ENCODE assay signal across 22 mouse cellular contexts in the genomic region with DNA sequence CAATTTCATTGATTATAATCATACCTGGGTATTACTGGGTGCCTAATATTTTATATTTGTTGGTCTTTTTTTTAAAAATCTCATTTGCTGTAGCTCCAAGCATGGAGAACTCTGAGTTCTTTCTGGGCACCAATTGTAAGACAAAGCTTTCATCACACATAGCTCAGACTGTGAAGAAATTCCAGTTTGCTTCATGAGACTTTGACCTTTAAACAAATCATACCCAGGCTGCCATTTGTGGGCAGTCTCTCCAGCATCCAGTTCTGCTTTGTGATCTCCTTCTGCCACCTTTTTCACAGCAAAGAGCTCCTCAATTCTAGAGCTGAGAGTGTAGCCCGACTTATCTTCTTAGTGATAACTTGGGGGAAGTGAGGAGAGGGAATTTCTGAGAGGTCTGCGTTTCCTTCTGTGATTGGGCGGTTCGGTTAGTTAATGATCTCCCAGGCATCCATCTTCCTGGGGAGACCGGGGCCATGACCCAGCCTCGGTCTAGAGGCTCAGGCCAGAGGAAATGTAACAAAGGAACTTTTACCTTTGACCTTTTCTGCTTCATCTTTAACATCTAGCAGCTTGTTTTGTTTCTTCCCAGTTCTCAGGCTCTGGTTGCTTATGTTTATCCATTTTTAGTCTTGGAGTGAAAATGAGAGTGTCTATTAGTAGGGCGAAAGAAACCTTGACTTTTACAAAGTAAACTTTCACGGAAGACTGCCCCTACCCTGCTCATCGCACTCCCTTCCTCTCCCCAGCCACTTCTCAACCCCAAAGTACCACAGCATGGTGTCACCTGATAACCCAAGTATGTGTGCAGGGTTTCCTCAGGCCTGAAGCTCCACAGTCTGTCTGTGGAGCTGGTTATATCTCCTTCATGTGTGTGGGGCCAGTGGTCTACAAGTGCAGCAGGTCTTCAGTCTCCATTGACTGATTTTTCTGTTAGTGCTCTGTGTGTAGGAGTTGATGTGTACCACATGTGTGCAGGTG. TPM values are rescaled to one million over a fixed set of nuclear protein-coding genes. Genes with fewer than 3 reads are reported as not detected.
A peak's percentile ranks its signal among the peaks of the same experiment; 100 is the strongest.
DNase-seq lines count a peak whose midpoint lies in the region; ATAC-seq and TF ChIP-seq lines count a peak whose summit lies in the region.
"Had no signal": no experiment of that assay in that cellular context is flagged by ENCODE, and none has a peak within 500 bp of the region (broad histone marks: within the 10 kb centered on the region; RNA-seq: fewer than 3 reads in every experiment).

No protein-coding gene starts in this region.

- WGBS in midbrain, embryonic 11.5 days, result 73% methylated on average over 9 of the region's 9 CpGs
- 73% methylated on average over 9 of the region's 9 CpGs for WGBS in midbrain, embryonic 16.5 days
- 20% methylated on average over 9 of the region's 9 CpGs for WGBS in small intestine, adult 2 months
- WGBS in heart, embryonic 12.5 days, result 26% methylated on average over 9 of the region's 9 CpGs

- H3K9me3 ChIP-seq in midbrain, embryonic 11.5 days (ENCODE audit: control insufficient read depth, low read length), result no peaks in the 10 kb centered on the region
- no peaks in the 10 kb centered on the region for H3K9me3 ChIP-seq in midbrain, embryonic 16.5 days (replicated peaks; ENCODE audit: control insufficient read depth, low read length, poor library complexity, severe bottlenecking)
- H3K9me3 ChIP-seq in heart, embryonic 12.5 days (replicated peaks), result no peaks in the 10 kb centered on the region
- H3K9me3 ChIP-seq: forebrain, embryonic 15.5 days; limb, embryonic 15.5 days had no signal

- no peak for TF ChIP-seq CTCF in small intestine, adult 2 months (IDR thresholded peaks at IDR 0.05; ENCODE audit: extremely low read depth, insufficient read length, insufficient replicate concordance, low read depth, low read length)

- no peak overlapping the region for H3K4me2 ChIP-seq in midbrain, embryonic 11.5 days
- no peak overlapping the region for H3K4me2 ChIP-seq in midbrain, embryonic 16.5 days (ENCODE audit: low read length)
- H3K4me2 ChIP-seq in heart, embryonic 12.5 days, result no peak overlapping the region
- H3K4me2 ChIP-seq: forebrain, embryonic 15.5 days; limb, embryonic 15.5 days had no signal

- no peak overlapping the region for H3K9ac ChIP-seq in midbrain, embryonic 11.5 days (ENCODE audit: low read length)
- H3K9ac ChIP-seq in midbrain, embryonic 16.5 days (ENCODE audit: low read depth, low read length), result no peak overlapping the region
- no peak overlapping the region for H3K9ac ChIP-seq in heart, embryonic 12.5 days
- H3K9ac ChIP-seq: forebrain, embryonic 15.5 days; limb, embryonic 15.5 days had no signal

- TF ChIP-seq POLR2A in small intestine, adult 2 months (IDR thresholded peaks at IDR 0.05; ENCODE audit: low read depth, low read length), result no peak

- DNase-seq in midbrain, embryonic 11.5 days (ENCODE audit: low spot score, missing footprints), result peak; percentile 4
- peak; percentile 67 for DNase-seq in kidney, adult 11 months
- peak; percentile 51 for DNase-seq in kidney, postnatal 14 days
- DNase-seq in left cerebral cortex, adult 9 months (ENCODE audit: low spot score in 2 of 2), result no peak
- DNase-seq in gastrocnemius, postnatal 36 days, result no peak
- DNase-seq: adrenal gland, postnatal 10 days; B cell, adult 2 months; cerebellum, adult 2 months; heart, adult 2 months; heart, postnatal 4 days; layer of hippocampus, adult 9-11 months; lung, postnatal 14 days had no signal

- H3K27me3 ChIP-seq in midbrain, embryonic 11.5 days (ENCODE audit: control insufficient read depth, insufficient read depth, low read length), result no peaks in the 10 kb centered on the region
- no peaks in the 10 kb centered on the region for H3K27me3 ChIP-seq in midbrain, embryonic 16.5 days (ENCODE audit: control insufficient read depth, insufficient read depth, low read depth, low read length)
- H3K27me3 ChIP-seq in small intestine, adult 2 months (ENCODE audit: control insufficient read depth, insufficient read depth, low read length), result no peaks in the 10 kb centered on the region
- H3K27me3 ChIP-seq in heart, embryonic 12.5 days (replicated peaks), result no peaks in the 10 kb centered on the region
- H3K27me3 ChIP-seq: forebrain, embryonic 15.5 days; limb, embryonic 15.5 days had no signal

- intact Hi-C loops in gastrocnemius, postnatal 36 days (cut with DNase I), result no loop called here

- H3K27ac ChIP-seq in midbrain, embryonic 11.5 days (ENCODE audit: low read depth, low read length), result no peak overlapping the region
- no peak overlapping the region for H3K27ac ChIP-seq in midbrain, embryonic 16.5 days (ENCODE audit: low read length)
- peak overlapping the region; percentile 91 for H3K27ac ChIP-seq in small intestine, adult 2 months (ENCODE audit: insufficient read depth, low read depth, low read length)
- no peak overlapping the region for H3K27ac ChIP-seq in heart, embryonic 12.5 days (ENCODE audit: poor library complexity, severe bottlenecking)
- H3K27ac ChIP-seq: forebrain, embryonic 15.5 days; heart, adult 2 months; limb, embryonic 15.5 days had no signal

- no peaks in the 10 kb centered on the region for H3K36me3 ChIP-seq in midbrain, embryonic 11.5 days (ENCODE audit: control insufficient read depth, insufficient read depth, low read length)
- no peaks in the 10 kb centered on the region for H3K36me3 ChIP-seq in midbrain, embryonic 16.5 days (ENCODE audit: control insufficient read depth, insufficient read depth, low read length)
- no peaks in the 10 kb centered on the region for H3K36me3 ChIP-seq in small intestine, adult 2 months (ENCODE audit: control insufficient read depth, insufficient read depth, low read length)
- no peaks in the 10 kb centered on the region for H3K36me3 ChIP-seq in heart, embryonic 12.5 days
- H3K36me3 ChIP-seq: forebrain, embryonic 15.5 days; limb, embryonic 15.5 days had no signal

- no peak overlapping the region for H3K4me3 ChIP-seq in midbrain, embryonic 11.5 days (ENCODE audit: low read depth, low read length)
- no peak overlapping the region for H3K4me3 ChIP-seq in midbrain, embryonic 16.5 days (ENCODE audit: low read depth, low read length)
- no peak overlapping the region for H3K4me3 ChIP-seq in small intestine, adult 2 months (ENCODE audit: low read depth, low read length)
- no peak overlapping the region for H3K4me3 ChIP-seq in heart, embryonic 12.5 days
- H3K4me3 ChIP-seq: forebrain, embryonic 15.5 days; heart, adult 2 months; limb, embryonic 15.5 days had no signal

- no peak for ATAC-seq in midbrain, embryonic 11.5 days (ENCODE audit: low FRiP score)
- ATAC-seq in midbrain, embryonic 16.5 days, result no peak
- ATAC-seq in heart, embryonic 12.5 days (ENCODE audit: insufficient number of reproducible peaks, low FRiP score), result no peak
- ATAC-seq: forebrain, embryonic 15.5 days had no signal

- H3K4me1 ChIP-seq in midbrain, embryonic 11.5 days (ENCODE audit: control insufficient read depth, insufficient read depth, low read length), result no peaks in the 10 kb centered on the region
- H3K4me1 ChIP-seq in midbrain, embryonic 16.5 days (ENCODE audit: control insufficient read depth, insufficient read depth, low read length), result no peaks in the 10 kb centered on the region
- H3K4me1 ChIP-seq in small intestine, adult 2 months (ENCODE audit: control insufficient read depth, insufficient read depth, insufficient read length, low read length), result peaks cover 23% of the 10 kb centered on the region
- 0 out of 2 replicates have a peak, but pooled peaks cover 3% of the 10 kb centered on the region for H3K4me1 ChIP-seq in heart, embryonic 12.5 days (replicated peaks)
- H3K4me1 ChIP-seq: forebrain, embryonic 15.5 days; limb, embryonic 15.5 days had no signal

RNA-seq across cellular contexts. Expression of gene Ceacam1, which starts 27.2 kb away (rescaled TPM):
- polyA plus RNA-seq in midbrain, embryonic 11.5 days (2014; fragmentation: Nextera tagmentation; extraction: Ambion mirVana), result 0.45 and 0.54 TPM in 2 replicates
- polyA plus RNA-seq in midbrain, embryonic 16.5 days (2015; fragmentation: Nextera tagmentation; extraction: Ambion mirVana), result 0.42 and 0.87 TPM in 2 replicates
- 133 and 320 TPM in 2 replicates for polyA plus RNA-seq in small intestine, adult 2 months (2012; rRNA removed)
- 1 to 10 TPM; 3.0 to 6.1 TPM for total RNA-seq in gastrocnemius, postnatal 36 days (2021)
- 2.1 and 2.4 TPM in 2 replicates for polyA plus RNA-seq in heart, embryonic 12.5 days (2016; fragmentation: Nextera tagmentation; extraction: Ambion mirVana)

RNA-seq across cellular contexts. Expression of gene Cxcl17, which starts 37.5 kb away (rescaled TPM):
- 0.18 and 0.22 TPM in 2 replicates for polyA plus RNA-seq in midbrain, embryonic 11.5 days (2014; fragmentation: Nextera tagmentation; extraction: Ambion mirVana)
- polyA plus RNA-seq in midbrain, embryonic 16.5 days (2015; fragmentation: Nextera tagmentation; extraction: Ambion mirVana), result 0.48 and 1.0 TPM in 2 replicates
- polyA plus RNA-seq in small intestine, adult 2 months (2012; rRNA removed), result 3.8 TPM in 1 of 2 replicates, not detected in the other
- not detected for total RNA-seq in gastrocnemius, postnatal 36 days (2021)
- polyA plus RNA-seq in heart, embryonic 12.5 days (2016; fragmentation: Nextera tagmentation; extraction: Ambion mirVana), result not detected in 2 replicates
- total RNA-seq: adrenal gland, postnatal 10 days; common myeloid progenitor, adult 5-6 weeks; gastrocnemius, adult 18-20 months; heart, adult 2 months; heart, postnatal 4 days; left cerebral cortex, postnatal 10 days had no signal
- polyA plus RNA-seq: cerebellum, adult 2 months; spleen, adult 2 months; testis, adult 2 months had no signal

RNA-seq across cellular contexts. Expression of gene Lipe, which starts 51.7 kb away (rescaled TPM):
- 1.7 and 2.3 TPM in 2 replicates for polyA plus RNA-seq in midbrain, embryonic 11.5 days (2014; fragmentation: Nextera tagmentation; extraction: Ambion mirVana)
- polyA plus RNA-seq in midbrain, embryonic 16.5 days (2015; fragmentation: Nextera tagmentation; extraction: Ambion mirVana), result 9.8 and 12.5 TPM in 2 replicates
- polyA plus RNA-seq in small intestine, adult 2 months (2012; rRNA removed), result 56.9 and 186 TPM in 2 replicates
- total RNA-seq in gastrocnemius, postnatal 36 days (2021), result 10 to 100 TPM; 18.6 to 20.6 TPM
- 4.1 and 5.9 TPM in 2 replicates for polyA plus RNA-seq in heart, embryonic 12.5 days (2016; fragmentation: Nextera tagmentation; extraction: Ambion mirVana)

Comparison
In these comparisons a context has a peak if more than half of its experiments do, and no peak if none do; other contexts are left out.
1. DNase-seq: peak in midbrain, embryonic 11.5 days (single experiment), kidney, adult 11 months (single experiment) and kidney, postnatal 14 days (single experiment); none in left cerebral cortex, adult 9 months (0 of 2) and gastrocnemius, postnatal 36 days (0 of 2).
2. RNA of gene Ceacam1, which starts 27.2 kb away (polyA plus RNA-seq): 133 to 320 TPM in small intestine, adult 2 months; 2.1 to 2.4 TPM in heart, embryonic 12.5 days, 0.42 to 0.87 TPM in midbrain, embryonic 16.5 days and 0.45 to 0.54 TPM in midbrain, embryonic 11.5 days; every median in the first group is over 10 times any median in the second.